Mouse (Mus musculus): Measurements from ENCODE around the gene Dnaja3. TPM values are rescaled to one million over a fixed set of nuclear protein-coding genes. Genes with fewer than 3 reads are reported as not detected.

Dnaja3 gene
- 10 to 100 TPM; 56.9 to 62.2 TPM for total RNA-seq (2021)
- long read RNA-seq, experiment 1, transcript Dnaja3-201 (12 exons, 2,648 nt), result minor isoform, 19 of 101 reads
- long read RNA-seq, experiment 1, transcript Dnaja3-202 (11 exons, 2,505 nt), result major isoform, 73 of 101 reads
- long read RNA-seq, experiment 1, partial matches to known transcripts, result 4 of 101 reads
- long read RNA-seq, experiment 1, other reads (novel, unspliced or antisense), result 5 of 101 reads
- long read RNA-seq, experiment 2, transcript Dnaja3-201 (12 exons, 2,648 nt), result minor isoform, 11 of 82 reads
- long read RNA-seq, experiment 2, transcript Dnaja3-202 (11 exons, 2,505 nt), result major isoform, 56 of 82 reads
- long read RNA-seq, experiment 2, partial matches to known transcripts, result 5 of 82 reads
- long read RNA-seq, experiment 2, other reads (novel, unspliced or antisense), result 10 of 82 reads

DNA sequence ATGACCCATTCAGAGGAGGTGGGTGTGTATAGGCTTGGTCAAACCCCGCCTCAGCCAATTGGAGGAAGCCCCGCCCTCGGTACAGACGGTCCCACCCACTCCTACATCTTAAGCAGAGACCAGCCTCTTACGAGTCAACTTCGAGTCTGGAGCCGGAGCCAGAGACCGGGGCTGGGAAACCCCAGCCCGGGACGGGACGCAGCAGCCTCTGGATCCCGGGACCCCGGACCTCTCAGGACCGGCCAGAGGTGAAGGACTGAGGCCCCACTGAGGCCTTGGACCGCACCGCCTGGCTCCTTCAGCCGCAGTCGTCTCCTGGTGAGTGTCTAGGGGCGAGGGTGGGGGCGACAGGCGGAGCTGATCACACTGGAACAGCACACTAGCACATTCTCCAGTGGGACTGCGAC lies at the start of gene Dnaja3, which contains the start of gene Vasn:
TSS of gene Dnaja3 (plus strand) at position 159 of the 407 bp plus-strand sequence.
TSS of gene Vasn (plus strand) at position 111 of the 407 bp plus-strand sequence.
- no peak for TF ChIP-seq CTCF (IDR thresholded peaks at IDR 0.05)
- intact Hi-C loops (cut with DNase I), result no loop called here
- Histone ChIP-seq H3K4me3 (peak within 1 kb of the TSS; percentile 69), H3K27ac (peak within 1 kb of the TSS; percentile 87)
- DNase-seq (ENCODE audit: extremely low spot score in 1 of 2, low spot score in 2 of 2), result peak; percentile 67 to 73

DNA sequence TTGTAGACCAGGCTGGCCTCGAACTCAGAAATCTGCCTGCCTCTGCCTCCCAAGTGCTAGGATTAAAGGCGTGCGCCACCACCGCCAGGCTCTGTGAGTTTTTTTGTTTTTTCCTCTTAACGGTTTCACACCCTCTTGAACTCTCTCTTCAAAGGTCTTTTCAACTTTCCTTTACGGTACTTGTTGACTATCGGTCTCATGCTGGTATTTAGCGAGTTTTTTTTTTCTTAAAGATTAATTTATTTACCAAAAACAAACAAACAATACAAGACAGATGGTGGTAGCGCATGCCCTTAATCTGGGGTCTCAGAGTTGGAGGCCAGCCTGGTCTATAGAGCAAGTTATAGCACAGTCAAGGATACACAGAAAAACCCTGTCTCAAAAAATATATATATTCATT lies 49.6 kb upstream of the Dnaja3 start:
- no peak overlapping the region for H3K27ac ChIP-seq
- H3K4me3 ChIP-seq, result no peak overlapping the region
- intact Hi-C loops (cut with DNase I), result no loop called here
- DNase-seq (ENCODE audit: extremely low spot score in 1 of 2, low spot score in 2 of 2), result no peak
- no peak for TF ChIP-seq CTCF (IDR thresholded peaks at IDR 0.05)

DNA sequence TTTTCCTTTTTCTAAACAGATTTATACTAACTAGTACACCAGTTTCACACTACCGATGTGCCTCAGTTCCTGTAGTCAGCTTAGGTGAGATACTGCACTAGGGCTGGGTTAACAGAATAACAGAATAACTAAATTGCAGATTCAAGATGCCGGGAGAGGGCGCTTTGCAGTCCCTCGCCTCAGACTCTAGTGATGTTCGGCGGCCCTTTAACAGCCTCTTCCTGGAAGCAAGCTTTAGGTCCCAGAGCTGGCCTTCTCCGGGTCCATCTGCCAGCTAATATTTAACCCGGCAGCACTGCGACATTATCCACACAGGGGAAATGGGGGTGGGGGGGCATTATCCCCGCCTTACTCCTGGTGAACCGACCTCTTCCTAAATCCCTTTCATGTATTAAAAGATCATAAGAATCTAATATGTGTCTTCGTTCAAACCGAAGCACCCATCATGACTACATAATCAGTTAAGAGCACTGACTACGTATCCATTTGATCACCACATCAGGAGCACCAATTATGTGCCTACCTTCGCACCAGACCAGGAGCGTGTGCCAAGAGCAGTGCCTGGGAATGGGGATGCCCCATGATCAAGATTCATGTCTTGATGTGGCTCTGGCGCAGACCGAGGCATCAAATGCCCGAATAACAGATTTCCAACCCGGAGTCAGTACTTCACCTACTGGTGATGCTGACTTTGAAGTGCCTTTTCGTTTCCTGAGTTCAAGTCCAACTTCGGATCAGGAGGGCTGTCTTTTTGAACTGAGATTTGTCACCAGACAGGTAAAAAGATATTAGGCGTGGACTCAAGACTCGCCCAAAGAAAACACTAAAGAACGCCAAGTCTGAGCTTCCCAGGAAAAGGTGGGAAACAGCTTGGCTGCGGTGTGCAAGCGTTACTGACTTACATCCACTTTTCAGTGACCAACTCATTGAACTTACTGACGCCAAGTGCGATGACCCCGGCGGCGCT lies 46.6 kb upstream of the Dnaja3 start:
- Histone ChIP-seq H3K27ac (peak overlapping the region; percentile 90), H3K4me3 (peak overlapping the region; percentile 80)
- TF ChIP-seq CTCF (IDR thresholded peaks at IDR 0.05), result peak; percentile 58
- intact Hi-C loops (cut with DNase I), result no loop called here
- peak; percentile 49 to 54 for DNase-seq (ENCODE audit: extremely low spot score in 1 of 2, low spot score in 2 of 2)

DNA sequence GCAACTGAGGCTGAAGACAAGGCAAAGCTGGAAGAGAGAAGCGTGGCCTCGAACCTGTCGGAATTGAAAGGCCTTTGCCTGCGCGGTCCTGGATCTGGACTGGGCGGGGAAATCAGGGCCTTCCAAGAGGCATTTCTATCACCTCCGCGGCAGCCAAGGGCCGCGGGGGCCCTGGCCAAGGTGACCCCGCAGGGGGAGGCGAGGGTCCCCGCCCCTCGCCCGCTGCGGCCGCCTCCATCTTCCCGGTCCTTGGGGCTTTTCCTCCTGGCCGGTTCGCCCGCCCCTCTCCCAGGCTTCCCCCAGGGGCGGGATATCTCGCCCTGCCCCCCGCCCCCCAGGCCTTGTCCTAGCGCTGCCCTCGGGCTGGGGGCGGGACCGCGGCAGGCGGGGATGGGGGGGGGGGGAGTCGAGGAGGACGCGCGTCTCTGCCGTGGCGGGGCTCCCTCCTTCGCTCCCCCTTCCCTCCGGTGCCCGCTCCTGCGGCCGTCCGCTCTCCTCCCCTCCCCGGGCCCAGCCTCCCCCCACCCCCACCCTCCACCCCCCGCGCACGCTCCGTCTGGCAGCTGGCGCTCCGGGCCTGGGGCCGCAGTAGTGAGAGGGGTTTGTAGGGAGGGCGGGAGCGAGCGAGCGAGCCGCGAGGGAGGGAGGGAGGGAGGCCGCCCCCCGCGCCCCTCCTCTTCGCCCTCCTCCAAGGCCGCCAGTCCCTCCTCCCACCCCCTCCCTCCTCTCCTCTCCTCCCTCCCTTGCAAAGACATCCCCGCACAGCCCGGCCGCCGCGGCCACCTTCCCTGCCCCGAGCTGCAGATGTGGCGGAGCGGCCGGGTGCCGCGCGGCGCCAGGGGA lies 45.6 kb upstream of the Dnaja3 start, which contains the start of gene Glis2:
TSS of gene Glis2 (plus strand) at position 743 of the 843 bp plus-strand sequence.
- peak within 1 kb of the TSS; percentile 90 for H3K27ac ChIP-seq
- TF ChIP-seq CTCF (IDR thresholded peaks at IDR 0.05), result no peak
- peak within 1 kb of the TSS; percentile 80 for H3K4me3 ChIP-seq
- peak; percentile 45 to 52 for DNase-seq (ENCODE audit: extremely low spot score in 1 of 2, low spot score in 2 of 2)
- intact Hi-C loops (cut with DNase I), result no loop called here

DNA sequence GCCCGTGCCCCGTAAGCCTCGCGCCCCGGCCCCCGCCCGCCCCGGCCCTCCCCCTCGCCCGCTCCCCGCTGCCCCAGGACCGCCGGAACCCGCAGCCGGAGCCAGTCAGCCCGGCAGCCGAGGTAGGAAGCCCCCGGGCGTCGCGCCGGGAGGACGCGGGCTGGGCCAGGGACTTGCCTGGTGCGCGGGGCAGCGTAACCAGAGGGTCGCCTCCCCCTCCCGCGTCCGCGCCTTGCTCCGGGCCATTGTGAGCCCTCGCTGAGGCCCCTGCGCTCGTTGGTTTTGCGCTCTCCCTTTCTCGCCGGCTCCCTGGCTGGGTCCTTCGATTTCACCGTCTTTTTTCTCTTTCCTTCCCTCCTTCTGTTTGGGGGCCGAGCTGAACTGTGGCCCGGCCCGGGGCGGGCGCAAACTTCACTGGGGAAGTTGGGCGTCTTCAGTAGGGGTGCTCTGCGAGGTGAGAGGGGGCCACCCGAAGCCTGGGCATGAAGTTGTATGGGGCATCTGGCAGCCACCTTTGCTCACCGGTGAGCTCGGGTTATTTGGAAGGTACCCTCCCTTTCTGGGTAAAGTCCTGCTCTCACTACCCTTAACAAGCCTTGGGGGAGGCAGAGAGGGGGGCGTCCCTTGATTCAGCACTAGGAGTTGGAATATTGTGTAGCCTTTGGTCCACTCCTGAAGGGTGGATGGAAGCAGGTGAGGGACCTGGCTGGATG lies 44.8 kb upstream of the Dnaja3 start:
- no peak for TF ChIP-seq CTCF (IDR thresholded peaks at IDR 0.05)
- DNase-seq (ENCODE audit: extremely low spot score in 1 of 2, low spot score in 2 of 2), result no peak

DNA sequence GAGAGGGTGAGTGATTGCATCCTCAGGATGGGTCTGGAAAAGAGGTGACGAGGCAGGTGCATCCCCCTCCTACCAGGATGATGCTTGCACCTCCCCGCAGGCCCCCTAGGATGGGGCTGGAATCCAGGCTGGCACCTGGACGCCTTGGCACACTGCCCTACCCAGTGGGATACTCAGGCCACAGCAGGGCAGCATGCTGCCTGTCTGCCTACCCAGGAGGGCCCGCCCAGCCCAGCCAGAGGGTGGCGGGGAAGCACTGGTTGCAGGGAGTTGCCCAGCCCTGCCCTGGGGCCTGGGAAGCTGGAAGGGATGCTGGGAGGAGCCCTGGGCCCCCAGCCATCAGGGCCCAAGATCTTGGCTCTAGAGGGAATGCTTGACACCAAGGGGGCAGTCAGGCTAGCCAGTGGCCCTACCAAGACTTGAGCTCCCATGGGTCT lies 44.2 kb upstream of the Dnaja3 start:
- peak overlapping the region; percentile 90; the same call in 1 of the 2 replicates for H3K27ac ChIP-seq
- TF ChIP-seq CTCF (IDR thresholded peaks at IDR 0.05), result no peak
- intact Hi-C loops (cut with DNase I), result no loop called here
- peak in 1 of 2 experiments; percentile 36 for DNase-seq (ENCODE audit: extremely low spot score in 1 of 2, low spot score in 2 of 2)
- H3K4me3 ChIP-seq, result peak overlapping the region; percentile 80

More for the DNA sequence above, 44.8 kb upstream of the Dnaja3 start:
- intact Hi-C loops (cut with DNase I), result no loop called here
- H3K27ac ChIP-seq, result peak overlapping the region; percentile 90
- peak overlapping the region; percentile 80 for H3K4me3 ChIP-seq

DNA sequence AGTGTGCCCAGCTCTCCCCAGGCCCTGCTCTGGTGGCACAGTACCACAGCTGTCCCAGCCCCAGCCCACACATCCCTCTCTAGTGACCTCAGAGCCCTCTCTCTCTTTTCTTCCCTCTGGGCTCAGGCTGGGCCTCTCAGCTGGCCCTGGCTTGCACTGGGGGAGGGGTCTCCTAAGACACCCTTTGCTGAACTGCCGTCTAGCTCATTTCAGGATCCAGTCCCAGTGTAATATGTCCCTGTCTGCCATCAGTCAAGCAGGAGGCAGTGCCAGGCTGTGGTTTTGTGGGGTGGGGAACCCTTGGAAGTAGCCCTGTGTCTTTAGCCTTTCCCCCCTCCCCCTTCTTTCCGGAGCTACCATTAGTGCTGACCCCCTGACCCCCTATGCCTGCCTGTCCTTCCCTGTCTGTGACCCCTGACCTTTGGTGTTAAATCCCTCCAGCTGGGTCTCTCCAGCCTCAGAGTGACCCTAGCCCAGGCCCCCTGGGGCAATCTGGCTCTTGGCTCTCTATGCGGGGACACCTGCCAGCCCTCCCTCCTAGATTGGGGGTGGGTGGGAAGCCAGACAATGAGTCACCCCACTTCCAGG lies 43.6 kb upstream of the Dnaja3 start:
- H3K4me3 ChIP-seq, result peak overlapping the region; percentile 80
- no peak for DNase-seq (ENCODE audit: extremely low spot score in 1 of 2, low spot score in 2 of 2)
- intact Hi-C loops (cut with DNase I), result no loop called here

DNA sequence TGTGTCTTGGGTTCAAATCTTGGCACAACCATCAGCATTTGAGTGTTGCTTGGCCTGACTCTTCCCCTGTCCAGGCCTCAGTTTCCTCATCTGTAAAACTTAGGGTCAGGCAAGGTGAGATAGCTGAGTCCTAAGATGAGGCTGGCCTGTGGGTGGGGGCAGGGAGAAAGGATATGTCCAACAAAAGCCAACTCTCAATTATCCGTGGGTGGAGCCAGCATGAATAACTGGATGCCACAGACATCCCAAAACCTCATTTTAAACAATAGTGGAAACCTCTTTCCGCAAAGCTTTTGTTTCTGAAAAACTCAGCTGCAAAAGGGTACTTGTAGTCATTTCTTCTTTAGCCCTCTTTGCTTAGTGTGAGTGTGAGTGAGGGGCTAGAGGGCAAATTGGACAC lies 43.0 kb upstream of the Dnaja3 start:
- no peak for DNase-seq (ENCODE audit: extremely low spot score in 1 of 2, low spot score in 2 of 2)
- no peak for TF ChIP-seq CTCF (IDR thresholded peaks at IDR 0.05)
- Histone ChIP-seq H3K27ac (no peak overlapping the region), H3K4me3 (no peak overlapping the region)
- intact Hi-C loops (cut with DNase I), result no loop called here

More for the DNA sequence above, 43.6 kb upstream of the Dnaja3 start:
- no peak for TF ChIP-seq CTCF (IDR thresholded peaks at IDR 0.05)
- H3K27ac ChIP-seq, result peak overlapping the region; percentile 47; the same call in 1 of the 2 replicates

DNA sequence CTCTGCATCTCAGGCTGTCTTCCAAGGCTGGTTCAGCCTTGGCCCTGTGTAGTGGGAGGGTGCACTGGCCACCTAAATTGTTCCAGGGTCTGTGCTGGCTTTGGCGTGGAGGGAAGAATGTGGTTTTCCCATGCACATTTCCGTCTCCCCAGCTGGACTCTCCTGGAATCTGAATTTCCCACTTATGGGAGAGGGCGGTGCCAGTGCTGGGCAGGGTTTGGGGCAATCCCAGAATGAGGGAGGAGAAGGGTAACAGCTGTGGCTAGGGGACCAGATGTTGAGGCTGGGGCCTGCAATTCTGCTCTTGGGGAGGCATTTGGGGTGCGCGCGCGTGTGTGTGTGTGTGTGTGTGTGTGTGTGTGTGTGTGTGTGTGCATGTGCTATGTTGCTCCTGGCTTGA lies 42.5 kb upstream of the Dnaja3 start:
- H3K27ac ChIP-seq, result no peak overlapping the region
- intact Hi-C loops (cut with DNase I), result no loop called here
- DNase-seq (ENCODE audit: extremely low spot score in 1 of 2, low spot score in 2 of 2), result peak in 1 of 2 experiments; percentile 5
- H3K4me3 ChIP-seq, result no peak overlapping the region
- no peak for TF ChIP-seq CTCF (IDR thresholded peaks at IDR 0.05)

DNA sequence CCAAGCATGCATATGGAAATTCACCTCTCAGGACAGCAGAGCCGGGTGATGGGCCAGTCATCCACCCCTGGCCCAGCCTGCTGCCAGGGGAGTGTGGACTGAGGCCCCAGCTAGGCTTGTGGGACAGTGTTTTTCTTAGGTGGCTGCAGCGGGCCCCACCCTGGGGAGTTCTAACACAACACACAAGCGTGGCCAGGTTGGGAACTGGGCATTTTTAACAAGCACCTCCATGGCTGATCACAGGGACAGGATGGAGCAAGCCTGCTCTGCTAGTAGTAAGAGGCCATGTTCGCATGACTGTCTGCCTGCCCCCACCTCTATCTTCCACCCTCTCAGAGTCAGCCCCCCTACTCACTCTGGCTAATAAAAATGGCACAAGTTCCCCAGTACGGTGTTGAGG lies 41.7 kb upstream of the Dnaja3 start:
- no peak overlapping the region for H3K4me3 ChIP-seq
- intact Hi-C loops (cut with DNase I), result no loop called here
- H3K27ac ChIP-seq, result no peak overlapping the region
- peak in 1 of 2 experiments; percentile 7 for DNase-seq (ENCODE audit: extremely low spot score in 1 of 2, low spot score in 2 of 2)
- TF ChIP-seq CTCF (IDR thresholded peaks at IDR 0.05), result no peak

Measured in left cerebral cortex, adult 2 months (tissue).